Mouse (Mus musculus): ENCODE data around the gene Ndufs6.

DNA sequence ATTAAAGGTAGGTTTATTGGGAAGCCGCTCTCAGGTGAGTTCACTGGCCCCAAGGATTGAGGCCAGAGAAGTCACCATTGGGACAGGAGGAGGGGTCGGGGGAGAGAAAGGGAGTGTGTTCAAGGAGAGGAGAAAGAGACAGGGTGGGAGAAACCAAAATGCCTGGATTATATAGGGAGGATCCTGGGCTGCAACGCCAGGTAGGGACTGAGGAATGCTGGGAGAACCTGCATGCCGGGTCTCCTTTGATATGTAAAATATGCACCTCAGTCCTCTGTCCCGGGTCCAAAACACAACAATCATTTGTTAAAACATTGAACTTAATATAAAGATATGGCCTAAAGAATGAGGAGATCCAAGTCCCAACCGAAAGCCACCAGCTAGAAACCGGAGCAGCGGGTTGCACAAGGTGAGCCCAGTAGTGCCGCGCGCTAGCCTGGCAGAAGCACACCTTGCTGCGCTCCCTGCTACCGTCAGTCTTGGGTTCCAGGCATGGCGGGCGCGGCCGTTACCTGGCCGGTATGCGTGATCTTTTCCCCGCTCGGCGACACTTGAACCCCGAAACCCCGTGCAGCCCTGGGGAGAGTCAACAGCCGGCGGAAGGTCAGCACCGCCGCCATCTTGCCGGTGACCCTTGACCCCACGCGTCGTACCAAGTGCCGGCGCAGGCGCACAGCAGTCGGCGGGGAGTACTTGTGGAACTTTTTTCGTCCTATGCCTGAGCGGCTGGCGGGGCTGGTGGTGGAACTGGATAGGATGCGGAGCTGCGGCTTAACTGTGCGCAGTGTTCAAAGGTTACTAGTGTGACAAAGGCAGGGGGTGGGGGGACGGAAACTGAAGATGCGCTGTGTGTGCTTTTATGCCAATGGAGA lies at the start of gene Ndufs6, which contains the start of gene Mrpl36:
- TF ChIP-seq EP300 (IDR thresholded peaks at IDR 0.05; ENCODE audit: low read depth) (no peak), CTCF (IDR thresholded peaks at IDR 0.05; ENCODE audit: low read depth) (no peak)

All from liver, postnatal 0 days (tissue).